Mouse (Mus musculus): ENCODE measurements at regions not wholly inside any gene's neighbourhood (a gene's known extent, or its start where the extent isn't known, plus 50 kb on each side); places are given as distances from the start of the nearest gene placed in this dataset.

DNA sequence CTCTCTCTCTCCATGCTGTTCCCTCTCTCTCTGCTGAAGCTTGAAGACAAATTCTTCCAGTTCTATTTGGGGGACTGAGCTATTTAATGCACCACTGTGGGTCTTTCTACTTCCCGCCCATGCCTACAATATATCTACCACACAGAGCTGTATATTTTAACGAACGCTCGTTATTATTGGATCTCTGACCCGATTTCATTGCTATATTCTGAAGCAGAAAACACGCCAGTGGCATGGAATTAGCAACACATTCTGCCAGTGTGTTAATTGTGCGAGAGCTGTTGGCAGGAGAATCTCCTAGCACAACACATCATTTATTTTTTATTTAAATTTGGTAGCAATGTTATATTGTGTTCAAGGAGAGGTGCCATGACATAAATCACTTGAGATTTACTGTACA lies 497.2 kb upstream of the Smim15 start:
- no peaks in the 10 kb centered on the region for H3K9me3 ChIP-seq (ENCODE audit: control insufficient read depth, low read depth, low read length)
- ATAC-seq (ENCODE audit: insufficient number of reproducible peaks, insufficient read depth, low FRiP score, low read depth): no peak
- no peak overlapping the region for H3K4me2 ChIP-seq (replicated peaks; ENCODE audit: low read depth, low read length)
- no peak overlapping the region for H3K9ac ChIP-seq (replicated peaks; ENCODE audit: low read depth, low read length)
- H3K4me1 ChIP-seq (ENCODE audit: control insufficient read depth, insufficient read depth, low read length): no peaks in the 10 kb centered on the region
- H3K4me3 ChIP-seq (ENCODE audit: low read depth, low read length): no peak overlapping the region
- 89% methylated on average over 7 of the region's 7 CpGs for WGBS
- H3K27me3 ChIP-seq (ENCODE audit: control insufficient read depth, insufficient read depth, low read length): no peaks in the 10 kb centered on the region
- no peaks in the 10 kb centered on the region for H3K36me3 ChIP-seq (ENCODE audit: control insufficient read depth, insufficient read depth, low read length)
- H3K27ac ChIP-seq (ENCODE audit: low read length): no peak overlapping the region

DNA sequence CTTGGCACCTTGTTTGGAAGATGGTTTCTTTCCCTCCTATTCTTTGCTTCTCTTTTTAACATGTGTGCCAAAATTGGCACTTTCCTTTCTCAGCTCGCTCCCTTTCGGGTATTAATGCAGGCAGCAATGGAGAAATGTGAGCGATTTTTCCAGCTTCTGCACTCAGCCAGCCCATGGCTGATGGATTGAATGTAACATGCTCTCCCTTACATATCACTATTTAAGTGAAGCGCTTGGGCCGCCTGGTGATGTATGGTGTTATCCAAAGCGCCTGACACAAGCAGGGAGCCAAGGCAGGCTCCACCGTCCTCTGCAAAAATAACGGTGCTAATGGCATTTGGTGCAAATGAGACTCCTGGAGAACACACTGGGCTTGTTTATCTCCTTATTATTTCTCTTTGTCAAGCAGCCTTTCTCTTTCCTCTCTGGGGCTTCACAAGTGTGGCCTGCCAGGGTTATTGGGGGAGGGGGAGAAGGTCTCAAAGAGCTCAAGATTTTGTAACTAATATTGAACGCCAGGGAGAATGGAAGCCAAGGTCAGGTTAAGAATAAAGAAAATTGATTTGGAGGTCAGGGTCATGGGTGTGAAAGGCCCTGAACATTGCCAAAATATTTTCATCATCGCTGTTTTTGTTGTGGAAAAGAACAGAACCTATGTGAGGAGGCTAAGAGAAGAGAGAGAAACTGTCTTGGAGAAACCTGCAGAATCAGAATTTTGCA lies 497.9 kb upstream of the Smim15 start:
- Histone ChIP-seq H3K36me3 (ENCODE audit: control insufficient read depth, insufficient read depth, low read length) (no peaks in the 10 kb centered on the region), H3K4me3 (ENCODE audit: low read depth, low read length) (no peak overlapping the region), H3K9ac (replicated peaks; ENCODE audit: low read depth, low read length) (no peak overlapping the region), H3K27ac (ENCODE audit: low read length) (no peak overlapping the region), H3K4me2 (replicated peaks; ENCODE audit: low read depth, low read length) (no peak overlapping the region), H3K9me3 (ENCODE audit: control insufficient read depth, low read depth, low read length) (no peaks in the 10 kb centered on the region), H3K4me1 (ENCODE audit: control insufficient read depth, insufficient read depth, low read length) (peaks cover 5% of the 10 kb centered on the region; the same call in 1 of the 2 replicates), H3K27me3 (ENCODE audit: control insufficient read depth, insufficient read depth, low read length) (no peaks in the 10 kb centered on the region)
- WGBS: 39% methylated on average over 10 of the region's 10 CpGs
- no peak for ATAC-seq (ENCODE audit: insufficient number of reproducible peaks, insufficient read depth, low FRiP score, low read depth)

DNA sequence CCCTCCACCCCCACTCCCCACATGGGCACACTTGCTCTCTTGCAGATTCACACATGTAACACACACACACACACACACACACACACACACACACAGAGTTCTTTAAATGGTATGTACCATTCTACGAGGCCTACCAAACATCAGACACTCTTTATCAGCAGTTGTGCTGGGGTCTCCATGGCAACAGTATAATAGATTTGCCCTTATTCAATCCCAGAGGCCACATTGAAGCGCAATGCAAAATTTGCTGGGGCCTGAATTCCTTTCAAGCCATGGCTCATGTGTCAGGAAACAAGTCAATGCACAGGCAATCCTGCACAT lies 502.7 kb upstream of the Smim15 start:
- WGBS: 26% methylated on average over 2 of the region's 2 CpGs
- H3K9ac ChIP-seq (replicated peaks; ENCODE audit: low read depth, low read length): no peak overlapping the region
- H3K4me2 ChIP-seq (replicated peaks; ENCODE audit: low read depth, low read length): no peak overlapping the region
- H3K27ac ChIP-seq (ENCODE audit: low read length): no peak overlapping the region
- H3K4me3 ChIP-seq (ENCODE audit: low read depth, low read length): no peak overlapping the region
- ATAC-seq (ENCODE audit: insufficient number of reproducible peaks, insufficient read depth, low FRiP score, low read depth): no peak; the same call in 1 of the 2 replicates
- H3K9me3 ChIP-seq (ENCODE audit: control insufficient read depth, low read depth, low read length): no peaks in the 10 kb centered on the region
- no peaks in the 10 kb centered on the region for H3K36me3 ChIP-seq (ENCODE audit: control insufficient read depth, insufficient read depth, low read length)
- no peaks in the 10 kb centered on the region for H3K27me3 ChIP-seq (ENCODE audit: control insufficient read depth, insufficient read depth, low read length)
- H3K4me1 ChIP-seq (ENCODE audit: control insufficient read depth, insufficient read depth, low read length): peaks cover 5% of the 10 kb centered on the region; the same call in 1 of the 2 replicates

DNA sequence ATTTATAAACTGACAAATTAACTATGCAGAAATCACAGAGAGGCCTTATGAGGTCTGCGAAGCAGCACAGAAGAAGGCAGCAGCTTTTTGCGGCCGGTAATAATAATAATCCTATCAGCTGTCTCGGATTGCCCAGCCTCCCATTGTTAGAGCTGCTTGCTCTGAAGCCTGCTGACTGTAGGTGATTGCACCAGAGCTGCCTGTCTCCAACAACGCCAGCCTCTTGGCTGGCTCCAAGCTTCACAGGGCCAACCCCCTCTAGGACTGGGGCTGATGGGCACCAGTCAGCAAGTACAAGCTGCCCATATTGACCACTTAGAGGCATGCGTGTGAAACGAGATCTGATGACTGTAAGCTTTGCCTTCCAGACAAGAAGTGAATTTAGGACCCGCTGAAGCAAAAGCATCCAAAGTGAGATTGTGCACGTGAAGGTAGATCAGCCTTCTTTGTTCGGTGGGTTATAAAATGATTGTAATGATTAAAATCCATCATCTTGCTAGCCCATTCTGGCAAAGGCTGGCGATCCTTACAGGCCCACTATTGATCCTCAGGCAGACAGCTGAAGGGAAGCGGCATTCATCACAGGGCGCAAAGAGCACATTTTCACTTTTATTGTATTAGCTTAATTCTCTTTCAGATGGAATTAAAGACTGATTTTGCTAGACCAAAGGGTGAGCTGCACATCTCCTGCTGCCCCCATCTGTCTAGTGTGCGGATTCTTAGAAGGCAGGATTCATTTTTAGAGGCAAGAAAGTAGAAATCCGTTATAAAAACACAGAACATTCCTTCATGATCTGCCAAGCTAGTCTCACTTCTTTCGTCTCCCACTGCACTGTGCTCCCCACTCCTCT lies 503.2 kb upstream of the Smim15 start:
- 63% methylated on average over 16 of the region's 16 CpGs for WGBS
- no peak for ATAC-seq (ENCODE audit: insufficient number of reproducible peaks, insufficient read depth, low FRiP score, low read depth)

DNA sequence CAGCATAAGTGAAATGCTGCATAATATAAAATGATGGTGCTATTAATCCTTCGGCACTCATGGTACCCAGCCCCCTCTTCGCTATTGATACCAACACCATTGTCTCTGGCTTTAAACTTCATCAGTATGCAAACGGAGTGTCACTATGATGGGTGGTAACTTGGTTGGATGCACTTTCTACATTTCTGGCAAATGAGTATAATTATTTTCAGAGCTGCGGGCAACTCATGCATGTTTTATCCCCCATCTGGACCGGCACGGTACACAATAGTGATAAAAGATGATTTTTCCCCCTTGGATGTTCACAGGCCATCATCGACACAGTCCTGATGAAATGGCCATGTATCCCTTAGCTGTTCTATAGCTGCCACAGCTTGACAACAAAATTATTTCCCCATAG lies 503.9 kb upstream of the Smim15 start:
- no peak overlapping the region for H3K4me3 ChIP-seq (ENCODE audit: low read depth, low read length)
- no peaks in the 10 kb centered on the region for H3K9me3 ChIP-seq (ENCODE audit: control insufficient read depth, low read depth, low read length)
- H3K36me3 ChIP-seq (ENCODE audit: control insufficient read depth, insufficient read depth, low read length): no peaks in the 10 kb centered on the region
- H3K4me1 ChIP-seq (ENCODE audit: control insufficient read depth, insufficient read depth, low read length): peaks cover 5% of the 10 kb centered on the region; the same call in 1 of the 2 replicates
- no peak overlapping the region for H3K27ac ChIP-seq (ENCODE audit: low read length)
- no peak for ATAC-seq (ENCODE audit: insufficient number of reproducible peaks, insufficient read depth, low FRiP score, low read depth)
- H3K4me2 ChIP-seq (replicated peaks; ENCODE audit: low read depth, low read length): no peak overlapping the region
- no peak overlapping the region for H3K9ac ChIP-seq (replicated peaks; ENCODE audit: low read depth, low read length)
- no peaks in the 10 kb centered on the region for H3K27me3 ChIP-seq (ENCODE audit: control insufficient read depth, insufficient read depth, low read length)
- 90% methylated on average over 7 of the region's 7 CpGs for WGBS

More for the DNA sequence above, 503.2 kb upstream of the Smim15 start:
- no peaks in the 10 kb centered on the region for H3K27me3 ChIP-seq (ENCODE audit: control insufficient read depth, insufficient read depth, low read length)
- H3K9ac ChIP-seq (replicated peaks; ENCODE audit: low read depth, low read length): no peak overlapping the region
- H3K9me3 ChIP-seq (ENCODE audit: control insufficient read depth, low read depth, low read length): no peaks in the 10 kb centered on the region
- H3K4me3 ChIP-seq (ENCODE audit: low read depth, low read length): no peak overlapping the region
- no peak overlapping the region for H3K27ac ChIP-seq (ENCODE audit: low read length)
- H3K4me2 ChIP-seq (replicated peaks; ENCODE audit: low read depth, low read length): no peak overlapping the region
- no peaks in the 10 kb centered on the region for H3K36me3 ChIP-seq (ENCODE audit: control insufficient read depth, insufficient read depth, low read length)
- peaks cover 5% of the 10 kb centered on the region; the same call in 1 of the 2 replicates for H3K4me1 ChIP-seq (ENCODE audit: control insufficient read depth, insufficient read depth, low read length)

DNA sequence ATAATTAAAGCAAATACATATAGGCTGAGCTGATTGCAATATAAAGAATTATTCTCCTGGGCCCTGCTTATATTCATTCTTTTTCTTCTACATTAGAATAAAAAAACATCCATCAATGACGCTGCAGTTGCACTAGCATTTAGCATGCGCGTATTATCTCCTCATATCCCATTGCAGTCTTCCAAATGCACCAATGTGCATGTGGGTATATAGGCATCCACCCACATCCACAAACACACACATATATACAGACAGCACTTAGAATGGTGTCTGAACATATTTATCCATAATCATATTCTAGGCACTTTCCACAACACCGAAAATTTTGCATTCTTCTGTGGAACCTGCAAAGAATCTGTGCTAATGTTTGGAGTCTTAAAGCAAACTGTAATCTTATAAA lies 504.4 kb upstream of the Smim15 start:
- 90% methylated on average over 4 of the region's 4 CpGs for WGBS
- H3K4me2 ChIP-seq (replicated peaks; ENCODE audit: low read depth, low read length): no peak overlapping the region
- no peak for ATAC-seq (ENCODE audit: insufficient number of reproducible peaks, insufficient read depth, low FRiP score, low read depth)
- no peaks in the 10 kb centered on the region for H3K27me3 ChIP-seq (ENCODE audit: control insufficient read depth, insufficient read depth, low read length)
- no peak overlapping the region for H3K9ac ChIP-seq (replicated peaks; ENCODE audit: low read depth, low read length)
- no peak overlapping the region for H3K27ac ChIP-seq (ENCODE audit: low read length)
- H3K9me3 ChIP-seq (ENCODE audit: control insufficient read depth, low read depth, low read length): no peaks in the 10 kb centered on the region
- peaks cover 5% of the 10 kb centered on the region; the same call in 1 of the 2 replicates for H3K4me1 ChIP-seq (ENCODE audit: control insufficient read depth, insufficient read depth, low read length)
- H3K36me3 ChIP-seq (ENCODE audit: control insufficient read depth, insufficient read depth, low read length): no peaks in the 10 kb centered on the region
- H3K4me3 ChIP-seq (ENCODE audit: low read depth, low read length): no peak overlapping the region

DNA sequence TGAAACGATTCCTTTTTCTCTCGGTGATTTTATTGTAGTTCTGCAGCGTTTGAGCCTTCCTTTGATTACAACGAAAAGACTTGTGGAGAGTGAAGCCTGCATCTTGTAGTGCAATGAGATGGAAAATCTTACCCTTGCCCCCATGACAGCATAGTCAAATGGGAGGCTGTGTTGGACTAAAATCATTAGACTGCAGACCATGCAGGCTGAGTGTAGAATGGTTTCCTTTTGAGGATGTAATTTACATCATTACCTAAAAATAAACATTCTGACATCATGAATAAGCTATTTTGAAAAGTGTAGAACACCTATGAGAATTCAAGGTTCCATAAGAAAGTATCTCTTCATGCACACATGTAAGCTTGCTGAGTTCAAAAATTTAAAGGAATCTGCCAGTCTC lies 504.9 kb upstream of the Smim15 start:
- Histone ChIP-seq H3K4me3 (ENCODE audit: low read depth, low read length) (no peak overlapping the region), H3K9ac (replicated peaks; ENCODE audit: low read depth, low read length) (no peak overlapping the region), H3K9me3 (ENCODE audit: control insufficient read depth, low read depth, low read length) (no peaks in the 10 kb centered on the region), H3K4me2 (replicated peaks; ENCODE audit: low read depth, low read length) (no peak overlapping the region), H3K36me3 (ENCODE audit: control insufficient read depth, insufficient read depth, low read length) (no peaks in the 10 kb centered on the region), H3K4me1 (ENCODE audit: control insufficient read depth, insufficient read depth, low read length) (peaks cover 5% of the 10 kb centered on the region; the same call in 1 of the 2 replicates), H3K27me3 (ENCODE audit: control insufficient read depth, insufficient read depth, low read length) (no peaks in the 10 kb centered on the region), H3K27ac (ENCODE audit: low read length) (no peak overlapping the region)
- WGBS: 87% methylated on average over 4 of the region's 4 CpGs
- no peak for ATAC-seq (ENCODE audit: insufficient number of reproducible peaks, insufficient read depth, low FRiP score, low read depth)

DNA sequence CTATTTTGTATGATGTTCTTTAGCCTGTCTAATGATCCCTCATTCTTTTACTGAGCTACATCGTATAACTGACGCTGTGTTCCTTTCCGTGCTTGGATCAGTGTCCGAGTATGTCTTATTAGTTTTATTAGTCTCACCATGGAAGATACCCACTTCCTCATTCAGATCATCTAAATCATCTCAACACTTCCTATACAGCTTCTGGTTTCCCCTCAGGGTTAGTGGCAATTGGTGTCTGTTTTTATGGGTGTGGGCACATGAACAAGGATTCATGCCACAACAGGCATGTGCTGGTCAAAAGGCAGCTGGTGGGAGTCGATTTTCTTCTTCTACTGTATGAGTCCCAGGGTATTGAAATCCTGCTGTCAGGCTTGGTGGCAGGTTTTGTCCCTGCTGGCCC lies 509.0 kb upstream of the Smim15 start:
- ATAC-seq (ENCODE audit: insufficient number of reproducible peaks, insufficient read depth, low FRiP score, low read depth): no peak
- no peaks in the 10 kb centered on the region for H3K36me3 ChIP-seq (ENCODE audit: control insufficient read depth, insufficient read depth, low read length)
- 85% methylated on average over 5 of the region's 5 CpGs for WGBS

More for the DNA sequence above, 509.0 kb upstream of the Smim15 start:
- Histone ChIP-seq H3K27me3 (ENCODE audit: control insufficient read depth, insufficient read depth, low read length) (no peaks in the 10 kb centered on the region), H3K9me3 (ENCODE audit: control insufficient read depth, low read depth, low read length) (no peaks in the 10 kb centered on the region), H3K9ac (replicated peaks; ENCODE audit: low read depth, low read length) (no peak overlapping the region), H3K4me3 (ENCODE audit: low read depth, low read length) (no peak overlapping the region), H3K4me2 (replicated peaks; ENCODE audit: low read depth, low read length) (no peak overlapping the region), H3K4me1 (ENCODE audit: control insufficient read depth, insufficient read depth, low read length) (peaks cover 6% of the 10 kb centered on the region; the same call in 1 of the 2 replicates), H3K27ac (ENCODE audit: low read length) (no peak overlapping the region)

Data from stomach, embryonic 14.5 days (tissue).